Mouse (Mus musculus) stomach, embryonic 16.5 days (tissue): ENCODE measurements at regions not wholly inside any gene's neighbourhood (a gene's known extent, or its start where the extent isn't known, plus 50 kb on each side); places are given as distances from the start of the nearest gene placed in this dataset.

ENCODE experiments used
- ATAC-seq: fragments of 200-750 bp; cut with Nextera tagmentation; 2 replicates; pipeline ENCODE4 v1.8.0; 2017; ENCODE audit warnings: moderate number of reproducible peaks, moderate TSS enrichment; ENCODE audit not compliant: insufficient read depth, low FRiP score
- H3K27ac ChIP-seq: fragments of 300-500 bp; sonication (generic); 2 replicates; pipeline ENCODE4 v1.5.1; 2014; ENCODE audit warnings: low read length
- H3K27me3 ChIP-seq: fragments of 300-500 bp; sonication (generic); 2 replicates; pipeline ENCODE4 v1.6.1; 2014; ENCODE audit warnings: low read length, control low read depth, mixed read lengths; ENCODE audit not compliant: control insufficient read depth, insufficient read depth
- H3K36me3 ChIP-seq: fragments of 300-500 bp; sonication (generic); 2 replicates; pipeline ENCODE4 v1.6.1; 2014; ENCODE audit warnings: low read length; ENCODE audit not compliant: control insufficient read depth, insufficient read depth
- H3K4me1 ChIP-seq: fragments of 300-500 bp; sonication (generic); 2 replicates; pipeline ENCODE4 v1.6.1; 2014; ENCODE audit warnings: low read length, control low read depth, mixed read lengths; ENCODE audit not compliant: control insufficient read depth, insufficient read depth
- H3K4me2 ChIP-seq: fragments of 300-500 bp; sonication (generic); 2 replicates; pipeline ENCODE4 v1.6.1; 2014; ENCODE audit warnings: low read depth, low read length, mixed read lengths
- H3K4me3 ChIP-seq: fragments of 300-500 bp; sonication (generic); replicated peaks from 2 replicates; pipeline ENCODE4 v1.5.1; 2014; ENCODE audit warnings: mild to moderate bottlenecking, low read length
- H3K9ac ChIP-seq: fragments of 300-500 bp; sonication (generic); 2 replicates; pipeline ENCODE4 v1.6.1; 2014; ENCODE audit warnings: low read length
- H3K9me3 ChIP-seq: fragments of 300-500 bp; sonication (generic); replicated peaks from 2 replicates; pipeline ENCODE4 v1.6.1; 2016; ENCODE audit warnings: low read length, control low read depth; ENCODE audit not compliant: control insufficient read depth
- WGBS: fragments of 180-500 bp; shearing (Covaris S2); extraction: QIAGEN DNeasy Blood & Tissue Kit; methylation state at CpG from one replicate; pipeline ENCODE4 v1.1.7; 2014; 5-methylcytosine and 5-hydroxymethylcytosine counted together

DNA sequence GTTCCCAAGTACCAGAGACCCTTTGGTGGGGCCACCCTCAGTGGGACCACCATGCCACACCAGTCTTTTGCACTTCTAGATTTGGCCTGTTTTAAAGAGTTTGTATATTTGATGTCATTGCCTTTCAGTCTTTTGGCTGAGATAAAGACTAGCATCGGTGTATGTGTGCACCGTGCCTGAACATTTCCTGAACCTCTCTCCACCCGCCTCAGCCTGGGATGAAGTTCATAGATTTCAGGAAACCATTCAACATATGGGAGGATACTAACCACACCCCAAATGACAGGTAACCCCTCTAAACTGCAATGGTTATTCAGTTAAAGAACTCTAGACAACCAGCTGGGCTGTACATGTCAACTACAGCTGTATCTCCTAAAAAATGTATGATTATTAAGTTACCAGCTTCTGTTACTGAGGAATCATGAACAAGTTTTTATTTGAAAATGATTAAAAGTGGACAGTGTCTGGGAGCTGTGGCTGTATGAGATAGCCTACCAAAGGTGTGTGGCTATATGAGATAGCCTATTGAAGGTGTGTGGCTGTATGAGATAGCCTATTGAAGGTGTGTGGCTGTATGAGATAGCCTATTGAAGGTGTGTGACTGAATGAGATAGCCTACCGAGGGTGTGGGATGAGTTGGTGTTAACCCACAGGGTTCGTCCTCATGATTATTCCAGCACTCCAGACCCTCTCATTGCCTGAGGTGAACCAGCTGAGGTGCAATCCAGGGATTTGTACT is 280.6 kb downstream of the Satb1 start:
- H3K4me1 ChIP-seq: no peaks in the 10 kb centered on the region
- H3K36me3 ChIP-seq: no peaks in the 10 kb centered on the region
- no peak overlapping the region for H3K4me2 ChIP-seq
- H3K4me3 ChIP-seq: no peak overlapping the region
- H3K27ac ChIP-seq: no peak overlapping the region
- H3K9ac ChIP-seq: no peak overlapping the region
- 82% methylated on average over 5 of the region's 5 CpGs for WGBS
- H3K27me3 ChIP-seq: no peaks in the 10 kb centered on the region
- no peak for ATAC-seq
- H3K9me3 ChIP-seq: no peaks in the 10 kb centered on the region

DNA sequence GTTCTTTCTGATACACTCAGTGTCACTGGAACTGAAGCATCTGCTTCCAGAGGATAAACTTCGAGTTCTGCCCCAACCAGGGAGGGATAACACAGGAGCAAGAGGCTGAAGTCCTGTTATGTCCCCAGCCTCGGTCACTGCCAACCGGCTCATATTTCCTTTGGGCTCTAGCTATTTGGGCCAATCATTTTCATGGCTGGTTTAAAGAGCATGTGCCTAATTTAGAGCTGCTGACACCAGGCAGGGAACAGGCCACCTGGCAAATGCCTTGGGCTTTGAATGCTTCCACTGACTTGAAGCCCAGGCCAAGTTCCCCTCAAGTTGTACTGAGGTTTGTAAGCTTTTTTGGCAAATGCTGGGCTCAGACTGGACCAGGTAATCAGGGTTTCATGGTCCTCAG is 286.1 kb downstream of the Satb1 start:
- Histone ChIP-seq H3K27me3 (no peaks in the 10 kb centered on the region), H3K36me3 (no peaks in the 10 kb centered on the region), H3K4me2 (no peak overlapping the region), H3K9me3 (no peaks in the 10 kb centered on the region), H3K4me1 (no peaks in the 10 kb centered on the region), H3K9ac (no peak overlapping the region), H3K27ac (no peak overlapping the region), H3K4me3 (no peak overlapping the region)
- 45% methylated on average over 3 of the region's 3 CpGs for WGBS
- ATAC-seq: no peak

DNA sequence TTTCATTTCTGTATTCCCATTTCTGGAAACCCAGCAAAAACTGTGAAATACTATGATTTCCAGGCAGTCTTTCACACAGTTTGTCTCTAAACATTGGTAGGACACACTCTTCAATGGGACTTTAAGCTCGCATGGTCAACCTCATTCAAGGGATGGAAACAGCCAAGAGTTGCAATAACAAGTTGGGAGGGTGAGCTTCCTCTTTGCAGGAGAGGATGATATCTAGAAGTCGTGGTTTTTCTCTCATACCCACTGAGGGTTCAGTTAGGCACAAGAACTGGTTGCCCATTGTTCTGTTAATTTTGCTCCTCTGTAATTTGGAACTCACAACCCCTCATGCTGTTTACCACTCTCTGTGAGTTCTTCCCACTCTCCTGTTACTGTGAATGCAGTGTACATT is 290.5 kb downstream of the Satb1 start:
- Histone ChIP-seq H3K4me3 (no peak overlapping the region), H3K36me3 (no peaks in the 10 kb centered on the region), H3K9ac (no peak overlapping the region), H3K27me3 (no peaks in the 10 kb centered on the region), H3K4me1 (no peaks in the 10 kb centered on the region), H3K27ac (no peak overlapping the region), H3K4me2 (no peak overlapping the region), H3K9me3 (no peaks in the 10 kb centered on the region)
- WGBS: 69% methylated on average over 2 of the region's 2 CpGs
- ATAC-seq: no peak

DNA sequence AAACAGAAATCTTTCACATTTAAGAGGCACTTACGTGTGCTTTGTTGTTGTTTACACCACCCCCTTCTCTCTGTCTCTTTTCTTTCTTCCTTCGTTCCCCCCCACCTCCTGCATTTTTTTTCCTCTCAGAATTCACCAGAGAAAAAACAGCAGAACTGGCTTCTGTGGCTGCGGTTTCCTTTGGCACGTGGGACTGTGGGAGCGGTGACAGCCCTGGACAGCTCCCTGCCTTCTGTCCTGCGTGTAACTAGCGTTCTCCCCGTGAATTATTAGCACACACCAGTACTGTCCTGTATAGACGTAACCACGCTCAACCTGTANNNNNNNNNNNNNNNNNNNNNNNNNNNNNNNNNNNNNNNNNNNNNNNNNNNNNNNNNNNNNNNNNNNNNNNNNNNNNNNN is 298.4 kb downstream of the Satb1 start:
- Histone ChIP-seq H3K9me3 (no peaks in the 10 kb centered on the region), H3K4me2 (peak overlapping the region; percentile 17), H3K4me3 (no peak overlapping the region), H3K27me3 (no peaks in the 10 kb centered on the region), H3K36me3 (no peaks in the 10 kb centered on the region), H3K4me1 (peaks cover 3% of the 10 kb centered on the region; the same call in 1 of the 2 replicates), H3K9ac (no peak overlapping the region), H3K27ac (no peak overlapping the region)
- WGBS: 25% methylated on average over 10 of the region's 10 CpGs
- no peak for ATAC-seq

DNA sequence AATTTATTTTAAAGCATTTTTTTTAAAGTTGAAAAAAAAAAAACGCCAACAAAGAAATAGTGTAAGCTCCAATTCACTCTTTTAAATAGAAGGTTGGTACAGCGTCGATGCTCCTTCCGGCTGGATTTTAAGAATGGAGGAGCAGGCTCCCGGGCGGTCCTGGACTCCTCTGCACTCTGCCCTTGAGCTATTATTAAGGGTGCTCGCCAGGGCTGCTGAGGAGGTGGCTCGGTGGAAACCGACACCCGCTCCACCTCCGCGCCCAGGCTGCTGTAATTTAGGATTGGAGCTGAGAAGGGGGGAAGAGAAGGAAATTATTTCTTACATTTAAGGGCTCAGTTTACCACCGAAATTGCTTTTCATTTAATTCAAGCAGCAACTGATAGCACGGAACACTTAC is 298.8 kb downstream of the Satb1 start:
- peak overlapping the region; percentile 17 for H3K4me2 ChIP-seq
- H3K27ac ChIP-seq: no peak overlapping the region
- H3K4me3 ChIP-seq: no peak overlapping the region
- WGBS: 26% methylated on average over 14 of the region's 14 CpGs
- H3K36me3 ChIP-seq: no peaks in the 10 kb centered on the region
- H3K27me3 ChIP-seq: no peaks in the 10 kb centered on the region
- no peak overlapping the region for H3K9ac ChIP-seq
- H3K4me1 ChIP-seq: peaks cover 3% of the 10 kb centered on the region; the same call in 1 of the 2 replicates
- no peak for ATAC-seq
- no peaks in the 10 kb centered on the region for H3K9me3 ChIP-seq

DNA sequence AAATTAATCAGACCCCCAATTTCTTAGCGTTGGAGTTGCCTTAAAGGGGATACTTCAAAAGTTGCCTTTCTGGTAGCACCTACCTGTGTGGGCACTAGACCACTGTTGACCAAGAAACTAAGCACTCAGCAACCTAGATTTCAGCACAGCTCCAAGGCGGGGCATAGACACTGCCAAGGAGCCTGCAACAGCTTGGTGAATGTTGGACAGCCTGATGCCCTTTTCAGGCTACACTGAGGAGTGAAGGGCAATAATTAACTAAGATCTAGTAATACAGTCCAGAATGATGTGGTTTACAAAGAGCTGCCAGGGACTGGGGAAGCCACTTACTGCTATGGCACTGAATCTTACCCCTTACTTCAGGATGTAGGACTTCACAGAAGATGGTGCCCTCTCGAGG is 304.9 kb downstream of the Satb1 start:
- Histone ChIP-seq H3K4me1 (no peaks in the 10 kb centered on the region), H3K9ac (no peak overlapping the region), H3K9me3 (no peaks in the 10 kb centered on the region), H3K36me3 (no peaks in the 10 kb centered on the region), H3K27me3 (no peaks in the 10 kb centered on the region), H3K27ac (no peak overlapping the region), H3K4me3 (no peak overlapping the region), H3K4me2 (no peak overlapping the region)
- ATAC-seq: no peak
- 87% methylated on average over 3 of the region's 3 CpGs for WGBS

DNA sequence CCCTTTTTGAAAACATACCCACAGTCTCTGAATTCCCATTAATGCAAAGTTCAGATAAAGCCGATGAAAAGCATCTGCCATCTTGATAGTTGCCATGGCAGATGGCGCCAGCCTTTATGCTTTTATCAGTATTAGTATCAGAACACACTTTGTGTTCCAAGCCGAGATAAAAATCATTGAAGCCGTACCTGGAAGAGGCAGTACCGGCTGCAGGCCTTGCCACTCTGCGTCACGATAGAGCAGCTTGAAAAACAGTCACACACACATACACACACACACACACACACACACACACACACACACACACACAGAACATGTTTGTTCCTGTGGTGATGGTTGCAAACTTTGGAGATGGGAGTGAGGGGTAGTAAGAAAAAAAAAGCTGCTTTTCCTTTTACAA is 306.2 kb downstream of the Satb1 start:
- no peaks in the 10 kb centered on the region for H3K36me3 ChIP-seq
- H3K27ac ChIP-seq: no peak overlapping the region
- no peak for ATAC-seq
- H3K4me3 ChIP-seq: no peak overlapping the region
- no peak overlapping the region for H3K9ac ChIP-seq
- WGBS: 53% methylated on average over 7 of the region's 7 CpGs
- H3K4me1 ChIP-seq: no peaks in the 10 kb centered on the region
- H3K4me2 ChIP-seq: no peak overlapping the region
- H3K27me3 ChIP-seq: no peaks in the 10 kb centered on the region
- H3K9me3 ChIP-seq: no peaks in the 10 kb centered on the region

DNA sequence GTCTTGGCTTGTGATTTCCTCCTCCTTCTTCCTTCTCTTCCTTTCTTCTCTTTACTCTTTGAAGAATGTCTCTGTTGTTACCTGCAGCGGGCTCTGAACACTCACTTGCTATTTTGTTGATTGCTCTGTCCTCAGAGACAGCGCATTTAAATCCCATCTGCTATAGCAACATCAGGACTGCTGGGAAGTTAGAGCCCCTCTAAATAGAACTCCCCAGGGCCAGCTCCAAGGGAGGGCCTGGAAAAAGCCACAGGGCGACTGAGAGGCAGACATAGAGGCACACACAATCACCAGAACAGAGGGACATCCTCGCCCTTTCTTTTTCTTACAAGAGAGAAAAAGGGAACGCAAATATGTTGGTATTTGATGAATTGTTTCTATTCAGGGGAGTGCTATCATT is 306.6 kb downstream of the Satb1 start:
- H3K27ac ChIP-seq: no peak overlapping the region

DNA sequence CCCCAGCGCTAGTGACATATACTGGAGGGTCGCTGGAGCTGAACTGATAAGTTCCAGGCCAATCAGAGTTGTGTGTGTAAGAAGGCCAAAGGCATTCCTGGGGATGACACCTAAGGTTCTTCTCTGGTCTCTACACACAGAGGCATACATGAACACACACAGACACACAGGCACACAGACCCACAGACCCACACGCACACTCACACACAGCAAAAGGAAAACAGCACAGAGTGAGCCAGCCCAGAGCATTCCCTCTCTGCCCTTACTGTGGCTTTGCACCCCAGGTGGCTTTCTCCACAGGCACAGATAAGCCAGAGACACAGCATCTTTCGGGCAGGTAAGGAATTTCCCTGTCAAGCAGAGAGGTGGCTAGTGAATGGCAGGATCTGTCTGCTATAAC is 307.1 kb downstream of the Satb1 start:
- Histone ChIP-seq H3K4me2 (no peak overlapping the region), H3K4me1 (no peaks in the 10 kb centered on the region), H3K27ac (no peak overlapping the region), H3K9me3 (no peaks in the 10 kb centered on the region), H3K36me3 (no peaks in the 10 kb centered on the region), H3K27me3 (no peaks in the 10 kb centered on the region), H3K4me3 (no peak overlapping the region), H3K9ac (no peak overlapping the region)
- WGBS: 51% methylated on average over 4 of the region's 4 CpGs
- ATAC-seq: no peak

More for the DNA sequence above, 306.6 kb downstream of the Satb1 start:
- no peaks in the 10 kb centered on the region for H3K36me3 ChIP-seq
- H3K27me3 ChIP-seq: no peaks in the 10 kb centered on the region
- H3K4me3 ChIP-seq: no peak overlapping the region
- no peak overlapping the region for H3K4me2 ChIP-seq
- no peaks in the 10 kb centered on the region for H3K9me3 ChIP-seq
- no peak overlapping the region for H3K9ac ChIP-seq
- no peaks in the 10 kb centered on the region for H3K4me1 ChIP-seq
- ATAC-seq: no peak
- WGBS: 31% methylated on average over 5 of the region's 5 CpGs
